Mouse (Mus musculus) right cerebral cortex, adult 2 months (tissue): ENCODE measurements at regions not wholly inside any gene's neighbourhood (a gene's known extent, or its start where the extent isn't known, plus 50 kb on each side); places are given as distances from the start of the nearest gene placed in this dataset.

Experiments used
- DNase-seq, 2 experiments: peaks; one replicate each; pipeline ENCODE4 v3.0.0; 2021 to 2022; ENCODE audit warnings: low spot score in 2 of 2

- DNase-seq: peak; percentile 13 to 17
Observed at GRCm38 (mm10) chr7:95688151-95689146, 482.6 kb upstream of the Tenm4 start.

DNA sequence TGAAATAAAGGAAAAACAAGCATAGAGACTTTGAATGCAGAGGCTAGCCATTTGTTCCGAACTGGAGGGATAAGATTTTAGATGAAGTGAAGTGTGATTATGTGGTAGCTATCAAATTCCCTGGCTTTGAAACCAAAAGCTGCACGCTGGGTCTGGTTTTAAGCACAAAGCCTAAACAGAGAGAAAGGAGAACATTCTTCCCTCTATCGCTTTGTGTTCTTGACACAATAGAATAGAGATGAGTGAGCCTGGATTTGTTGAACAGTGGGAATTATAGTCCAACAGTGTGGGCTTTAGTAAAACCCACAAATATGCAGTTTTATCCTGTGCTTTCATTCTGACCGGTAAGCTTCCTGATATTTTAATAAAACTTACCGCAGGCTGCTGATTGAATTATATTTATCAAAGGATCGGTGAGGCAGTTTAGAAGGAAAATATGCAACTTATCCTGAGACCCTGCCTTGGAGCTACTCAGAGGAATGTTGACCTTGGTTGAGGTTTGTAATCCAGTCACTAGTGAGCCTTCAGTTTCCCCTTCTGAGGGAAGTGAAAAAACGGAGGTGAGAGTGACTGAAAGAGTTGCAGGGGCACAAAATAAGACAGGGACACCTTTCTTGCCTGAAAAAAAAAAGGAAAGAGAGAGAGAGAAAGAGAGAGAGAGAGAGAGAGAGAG lies 481.7 kb upstream of the Tenm4 start:
- DNase-seq: no peak

DNA sequence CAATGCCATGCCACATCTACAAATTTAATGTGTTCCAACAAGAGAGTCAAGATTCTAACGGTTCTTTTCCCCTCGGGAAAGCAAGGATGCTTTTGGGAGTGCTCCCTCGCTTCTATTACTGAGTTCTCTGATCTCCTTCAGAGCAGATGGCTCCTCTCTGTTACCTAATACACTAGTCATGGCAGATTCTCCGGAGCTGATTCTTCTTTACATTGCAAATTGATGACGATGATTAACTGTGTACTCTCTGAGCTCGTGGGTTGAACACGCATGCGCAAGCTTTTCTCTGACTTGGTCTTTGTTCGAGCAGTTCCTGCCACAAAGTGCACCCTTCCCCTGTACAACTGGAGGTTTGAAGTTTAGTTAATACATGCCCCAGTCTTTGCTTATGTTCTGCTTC lies 471.5 kb upstream of the Tenm4 start:
- DNase-seq: no peak

DNA sequence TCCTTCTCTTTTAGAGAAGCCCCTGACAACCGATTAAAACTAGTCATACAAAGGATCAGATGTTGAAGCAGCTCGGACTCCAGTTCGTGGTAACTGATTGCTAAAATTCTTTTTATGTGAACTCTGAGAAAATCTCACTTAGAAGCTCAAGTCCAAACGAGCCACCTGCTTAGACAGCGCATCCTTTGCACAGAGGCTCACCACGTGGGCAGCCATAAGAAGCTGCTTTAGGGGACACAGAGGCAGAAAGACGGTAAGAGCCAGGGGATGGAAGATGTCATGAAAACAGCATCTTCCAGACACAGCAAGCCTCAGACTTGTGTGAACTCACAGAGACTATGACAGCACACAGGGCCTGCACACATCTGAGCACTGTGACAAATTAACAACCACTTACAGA lies 461.0 kb upstream of the Tenm4 start:
- DNase-seq: no peak

- DNase-seq: no peak
Observed at GRCm38 (mm10) chr7:95720083-95720482, 451.0 kb upstream of the Tenm4 start.

DNA sequence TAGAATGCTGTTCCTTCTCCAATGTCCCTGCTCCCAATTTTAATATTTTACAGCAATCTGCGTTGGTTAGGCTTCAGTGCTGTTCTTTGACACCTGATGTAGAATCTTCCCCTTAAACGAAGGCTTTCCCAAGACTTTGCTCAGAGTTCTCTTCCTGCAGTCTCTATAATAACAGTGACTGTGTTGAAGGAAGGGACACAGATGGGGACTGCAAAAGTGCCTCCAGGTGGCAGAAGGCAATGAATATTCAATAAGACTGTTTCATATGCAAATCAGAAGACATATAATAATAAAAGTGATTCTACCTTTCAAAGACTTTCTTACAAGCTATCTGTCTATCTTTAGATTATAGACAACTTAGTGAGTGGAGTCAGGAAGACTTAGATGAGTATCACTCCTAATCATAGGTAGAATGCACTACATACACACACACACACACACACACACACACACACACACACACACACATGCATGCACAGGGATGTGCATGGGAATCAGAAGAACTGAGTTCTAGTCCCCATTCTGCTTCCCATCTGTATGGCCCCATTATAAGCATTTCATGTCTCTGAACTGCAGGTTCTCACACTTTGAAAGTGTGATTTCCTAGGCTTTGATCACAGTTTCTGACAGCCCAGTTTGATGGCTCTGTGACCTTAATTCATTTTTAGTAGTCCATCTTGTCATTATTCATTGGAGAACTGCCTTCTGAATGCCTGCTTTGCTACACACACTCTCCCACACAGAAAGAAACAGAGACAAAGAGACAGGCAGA lies 445.1 kb upstream of the Tenm4 start:
- DNase-seq: no peak

- DNase-seq: no peak
Observed at GRCm38 (mm10) chr7:95733807-95734206, 437.2 kb upstream of the Tenm4 start.

DNA sequence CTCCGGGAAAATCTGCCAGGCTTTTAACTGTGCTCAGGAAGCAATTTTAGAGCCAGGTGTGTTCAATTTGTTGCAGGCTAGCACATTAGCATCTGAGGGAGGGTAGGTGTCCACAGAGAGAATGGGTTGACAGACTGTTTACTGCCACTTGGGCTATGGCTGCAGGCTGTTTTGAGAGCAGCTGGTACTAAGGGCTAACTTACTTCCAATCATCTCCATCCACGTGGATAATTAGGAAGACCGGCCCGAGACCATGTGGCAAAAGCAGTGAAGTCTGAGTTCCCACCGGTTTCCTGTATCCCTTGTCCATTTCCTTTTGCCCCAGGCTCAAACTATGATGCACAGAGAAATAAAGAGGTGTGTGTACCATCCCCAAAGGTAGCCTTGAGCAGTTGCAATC lies 436.5 kb upstream of the Tenm4 start:
- no peak for DNase-seq

DNA sequence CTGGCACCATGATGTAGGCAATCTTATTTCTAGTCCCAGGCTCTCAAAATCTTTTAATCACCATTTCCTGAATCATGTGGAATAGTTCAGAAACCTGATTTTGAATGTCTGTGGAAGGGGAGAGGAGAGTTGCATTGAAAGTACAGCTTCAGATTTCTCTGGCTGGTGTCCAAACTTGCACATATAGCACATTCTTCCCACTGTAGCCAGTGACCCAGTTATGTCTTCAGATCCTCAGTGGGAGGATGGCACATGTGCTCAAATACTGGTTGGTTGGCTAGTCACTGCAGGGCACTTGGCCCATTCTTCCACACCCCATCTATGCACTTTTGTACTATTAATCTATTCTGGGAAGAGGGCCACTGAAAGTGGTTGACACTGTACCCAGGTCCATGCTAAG lies 434.3 kb upstream of the Tenm4 start:
- DNase-seq: peak; percentile 14 to 32

DNA sequence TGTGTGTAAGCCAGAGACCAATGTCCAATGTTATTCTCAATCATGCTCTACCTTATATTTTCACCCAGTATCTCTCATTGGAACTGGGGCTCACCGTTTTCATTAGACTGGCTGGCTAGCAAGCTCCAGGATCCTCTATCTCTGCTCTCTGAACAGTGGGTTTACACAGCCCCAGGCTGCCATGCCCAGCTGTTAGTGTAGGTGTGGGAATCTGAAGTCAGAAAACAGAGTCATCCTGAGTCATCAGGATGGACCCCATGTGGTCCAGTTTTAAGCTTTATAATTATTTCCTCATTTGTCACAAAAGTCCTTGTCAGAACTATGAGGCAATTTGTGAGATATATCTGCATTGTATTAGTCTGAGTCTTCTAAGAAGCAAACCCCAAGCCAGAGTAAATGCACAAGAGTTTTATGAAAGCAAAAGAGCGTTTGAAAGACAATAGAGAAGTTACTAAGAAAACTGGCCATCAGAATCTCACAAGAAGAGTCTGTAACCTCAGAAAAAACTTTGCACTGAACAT lies 432.3 kb upstream of the Tenm4 start:
- DNase-seq: no peak

GRCm38 (mm10) chr7:95739779-95740178 lies 431.3 kb upstream of the Tenm4 start:
- no peak for DNase-seq

DNA sequence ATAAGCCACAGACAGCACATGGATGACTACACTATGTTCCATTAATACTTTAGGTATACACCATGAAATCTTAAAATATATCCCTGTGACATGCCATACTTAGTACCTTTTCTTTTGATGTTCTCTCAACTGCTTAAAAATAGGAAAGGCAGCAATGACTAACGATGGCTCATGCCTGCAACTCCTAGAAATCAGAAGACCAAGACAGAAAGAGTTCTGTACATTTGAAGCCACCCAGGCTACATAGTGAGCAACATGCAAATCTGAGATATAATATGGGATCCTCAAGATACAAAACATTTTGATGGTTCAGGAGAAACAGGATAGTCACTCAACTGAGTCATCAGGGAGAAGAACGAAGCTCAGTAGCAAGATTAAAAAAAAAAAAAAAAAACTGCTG lies 412.7 kb upstream of the Tenm4 start:
- DNase-seq: no peak

GRCm38 (mm10) chr7:95760945-95761661 lies 409.9 kb upstream of the Tenm4 start:
- peak; percentile 37 to 61 for DNase-seq

DNA sequence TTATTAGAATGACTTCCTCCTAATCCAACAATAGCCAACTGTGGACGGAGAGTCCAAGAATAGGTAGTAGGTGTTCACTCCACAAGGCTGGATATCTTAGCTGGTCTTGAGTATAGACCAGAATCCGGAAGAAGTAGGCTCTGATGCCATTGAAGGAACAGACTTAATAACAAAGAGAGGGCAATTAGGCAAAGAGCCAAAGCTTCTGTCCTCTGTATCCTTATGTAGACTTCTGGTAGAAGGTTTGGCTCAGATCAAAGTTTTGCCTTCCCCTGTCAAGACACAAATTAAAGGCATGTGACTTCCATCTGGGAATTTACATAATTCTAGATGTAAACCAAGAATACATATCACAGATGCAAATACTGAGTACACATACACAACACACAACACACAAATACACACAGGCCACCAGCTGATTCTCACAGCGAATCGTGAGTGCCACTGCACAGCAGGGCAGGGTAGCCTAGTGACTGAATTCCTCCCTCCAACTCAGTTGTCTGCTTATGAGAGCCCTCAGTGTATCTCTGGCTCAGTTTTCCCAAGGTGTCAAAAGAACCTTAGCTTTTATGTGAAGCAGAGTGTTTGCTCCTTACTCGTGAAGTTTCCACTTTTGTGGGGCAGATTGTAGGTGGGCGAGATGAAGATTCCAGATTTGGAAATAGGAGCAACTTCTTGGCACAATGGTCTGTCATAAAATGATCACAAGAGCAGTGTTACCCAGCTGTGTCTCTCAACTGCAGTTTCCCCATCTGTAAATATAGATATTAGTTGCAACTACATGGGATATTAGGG lies 404.5 kb upstream of the Tenm4 start:
- DNase-seq: peak; percentile 79

DNA sequence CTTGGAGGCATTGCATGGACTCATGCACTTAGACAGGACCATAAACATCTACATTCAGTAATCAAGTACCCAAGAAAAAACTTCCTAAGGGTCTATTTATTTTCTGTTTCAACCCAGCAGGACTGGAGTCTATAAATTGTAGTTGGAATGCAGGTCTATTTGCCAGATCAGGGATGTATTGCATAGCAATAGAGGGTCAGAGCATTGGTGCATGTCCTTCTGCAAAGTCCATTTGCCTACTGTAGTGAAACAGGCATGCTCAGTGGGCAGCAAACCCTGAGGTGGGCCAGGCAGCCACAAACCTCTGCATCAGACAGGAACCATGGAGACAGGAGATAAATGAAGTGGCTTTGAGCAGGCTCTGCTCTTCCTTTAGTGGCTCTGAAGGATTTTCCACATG lies 386.5 kb upstream of the Tenm4 start:
- no peak for DNase-seq

DNA sequence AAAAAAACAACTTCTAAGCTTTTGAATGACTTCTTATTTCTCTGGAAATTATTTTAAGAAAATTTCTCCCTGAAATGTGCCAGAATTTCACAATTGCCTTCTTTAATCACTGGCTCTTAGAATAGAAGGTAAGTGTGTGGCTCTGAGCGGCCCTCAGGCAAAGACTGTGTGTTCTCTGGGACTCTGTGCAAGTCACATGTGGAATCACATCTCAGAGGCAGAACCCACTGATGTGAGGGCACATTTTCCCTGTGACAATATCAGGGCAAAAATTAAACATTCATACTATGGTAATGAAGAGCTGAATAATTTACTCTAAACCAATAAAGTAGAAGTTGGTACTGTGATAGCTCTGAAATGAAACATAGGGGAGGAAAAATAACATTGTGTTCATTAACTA lies 383.5 kb upstream of the Tenm4 start:
- DNase-seq: no peak

DNA sequence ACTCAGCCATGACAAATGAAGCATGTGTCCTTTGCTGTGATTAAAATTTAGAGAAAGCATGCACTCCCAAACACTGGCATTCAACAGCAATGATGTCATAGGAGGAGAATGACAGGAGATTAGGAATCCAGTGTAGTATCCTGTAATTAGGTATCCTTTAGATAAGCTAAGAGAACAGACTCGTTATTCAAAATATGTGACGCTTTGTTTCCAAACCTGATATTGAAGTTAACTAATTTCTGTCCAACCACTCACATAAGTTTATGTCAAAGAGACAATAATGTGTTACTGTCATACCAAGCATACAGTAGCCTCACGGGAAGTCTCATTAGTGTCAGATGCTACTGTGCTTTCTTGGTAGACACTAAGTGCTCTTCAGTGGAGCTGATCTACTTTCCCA lies 383.1 kb upstream of the Tenm4 start:
- no peak for DNase-seq

DNA sequence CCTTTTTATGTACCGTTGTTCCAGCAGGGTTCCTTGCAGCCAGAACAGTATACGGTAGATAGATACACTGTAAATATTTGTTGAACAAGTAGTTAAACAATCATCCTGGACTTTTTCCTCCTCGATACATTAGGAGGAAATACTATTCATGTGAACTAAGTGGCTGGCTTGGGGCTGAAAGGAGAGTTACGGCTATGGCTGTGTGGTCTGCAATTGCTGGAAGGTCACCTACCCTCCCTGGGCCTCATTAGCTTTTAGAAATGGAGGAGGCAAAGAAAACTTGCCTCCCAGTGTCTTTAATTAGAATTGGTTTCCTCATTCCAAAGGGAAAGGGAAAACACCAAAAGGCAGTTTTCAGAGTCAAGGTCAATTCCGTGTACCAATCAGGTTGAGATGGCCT lies 381.6 kb upstream of the Tenm4 start:
- no peak for DNase-seq

GRCm38 (mm10) chr7:95799022-95799421 lies 372.0 kb upstream of the Tenm4 start:
- peak; percentile 6 to 11 for DNase-seq

- DNase-seq: no peak
Observed at GRCm38 (mm10) chr7:95809626-95810025, 361.4 kb upstream of the Tenm4 start.

DNA sequence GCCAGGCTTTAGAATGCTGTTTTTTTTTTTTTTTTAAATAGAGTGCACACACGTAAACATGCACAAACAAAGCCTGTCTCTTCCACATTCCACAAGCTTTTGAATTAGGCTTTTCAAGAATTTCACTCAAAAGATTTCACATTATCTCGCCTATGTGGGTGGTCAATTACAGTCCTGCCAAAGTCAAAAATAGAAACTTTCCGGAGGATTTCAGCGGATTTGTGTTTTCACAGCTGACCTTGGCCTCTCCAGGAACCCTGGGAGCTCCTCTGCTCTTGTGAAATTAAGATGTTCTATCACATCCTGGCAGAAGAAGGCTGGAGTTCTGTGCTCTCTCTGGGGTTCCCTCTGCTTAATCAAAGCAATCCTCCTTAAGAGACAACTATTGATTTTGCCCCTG lies 360.9 kb upstream of the Tenm4 start:
- DNase-seq: no peak
